Mouse (Mus musculus) stomach, embryonic 16.5 days (tissue): ENCODE measurements around the gene Slc7a1. TPM values are rescaled to one million over a fixed set of nuclear protein-coding genes. Genes with fewer than 3 reads are reported as not detected.

Source experiments
- ATAC-seq: fragments of 200-750 bp; cut with Nextera tagmentation; 2 replicates; pipeline ENCODE4 v1.8.0; 2017; ENCODE audit warnings: moderate number of reproducible peaks, moderate TSS enrichment; ENCODE audit not compliant: insufficient read depth, low FRiP score
- H3K27ac ChIP-seq: fragments of 300-500 bp; sonication (generic); 2 replicates; pipeline ENCODE4 v1.5.1; 2014; ENCODE audit warnings: low read length
- H3K27me3 ChIP-seq: fragments of 300-500 bp; sonication (generic); 2 replicates; pipeline ENCODE4 v1.6.1; 2014; ENCODE audit warnings: low read length, control low read depth, mixed read lengths; ENCODE audit not compliant: control insufficient read depth, insufficient read depth
- H3K36me3 ChIP-seq: fragments of 300-500 bp; sonication (generic); 2 replicates; pipeline ENCODE4 v1.6.1; 2014; ENCODE audit warnings: low read length; ENCODE audit not compliant: control insufficient read depth, insufficient read depth
- H3K4me1 ChIP-seq: fragments of 300-500 bp; sonication (generic); 2 replicates; pipeline ENCODE4 v1.6.1; 2014; ENCODE audit warnings: low read length, control low read depth, mixed read lengths; ENCODE audit not compliant: control insufficient read depth, insufficient read depth
- H3K4me2 ChIP-seq: fragments of 300-500 bp; sonication (generic); 2 replicates; pipeline ENCODE4 v1.6.1; 2014; ENCODE audit warnings: low read depth, low read length, mixed read lengths
- H3K4me3 ChIP-seq: fragments of 300-500 bp; sonication (generic); replicated peaks from 2 replicates; pipeline ENCODE4 v1.5.1; 2014; ENCODE audit warnings: mild to moderate bottlenecking, low read length
- H3K9ac ChIP-seq: fragments of 300-500 bp; sonication (generic); 2 replicates; pipeline ENCODE4 v1.6.1; 2014; ENCODE audit warnings: low read length
- H3K9me3 ChIP-seq: fragments of 300-500 bp; sonication (generic); replicated peaks from 2 replicates; pipeline ENCODE4 v1.6.1; 2016; ENCODE audit warnings: low read length, control low read depth; ENCODE audit not compliant: control insufficient read depth
- WGBS: fragments of 180-500 bp; shearing (Covaris S2); extraction: QIAGEN DNeasy Blood & Tissue Kit; methylation state at CpG from one replicate; pipeline ENCODE4 v1.1.7; 2014; 5-methylcytosine and 5-hydroxymethylcytosine counted together
- polyA plus RNA-seq: library from polyadenylated mRNA; unstranded; fragments of >200 nt; fragmentation: Nextera tagmentation; extraction: Ambion mirVana; gene quantifications from 2 replicates; pipeline ENCODE4 v1.2.1, GENCODE M21; 2015

Slc7a1 gene
- polyA plus RNA-seq, 1 experiment from 2014 or later = 24.8 TPM

DNA sequence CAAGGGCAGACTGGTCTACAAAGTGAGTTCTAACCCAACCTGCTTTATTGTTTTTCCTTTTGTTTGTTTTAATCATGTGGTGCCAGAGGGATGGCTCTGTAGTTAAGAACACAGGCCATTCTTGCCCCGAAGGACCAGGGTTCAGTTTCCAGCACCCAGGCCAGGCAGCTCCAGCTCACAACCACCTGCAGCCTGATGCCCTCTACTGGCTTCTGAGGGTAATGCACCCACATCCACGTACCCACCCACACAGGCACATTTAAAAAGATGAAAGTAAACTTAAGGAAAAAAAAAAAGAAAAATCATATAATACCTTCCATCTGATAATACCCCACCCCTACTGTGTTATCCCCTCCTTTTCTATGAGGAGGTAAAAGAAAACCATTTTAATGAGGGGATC, 11.9 kb downstream of the Slc7a1 start:
- H3K36me3 ChIP-seq = no peaks in the 10 kb centered on the region
- H3K4me2 ChIP-seq = no peak overlapping the region
- no peak overlapping the region for H3K4me3 ChIP-seq
- WGBS = 97% methylated on average over 2 of the region's 2 CpGs
- H3K9ac ChIP-seq = no peak overlapping the region
- no peak for ATAC-seq
- H3K27me3 ChIP-seq = no peaks in the 10 kb centered on the region
- 0 out of 2 replicates have a peak, but pooled peaks cover 15% of the 10 kb centered on the region for H3K4me1 ChIP-seq
- no peak overlapping the region for H3K27ac ChIP-seq
- no peaks in the 10 kb centered on the region for H3K9me3 ChIP-seq

DNA sequence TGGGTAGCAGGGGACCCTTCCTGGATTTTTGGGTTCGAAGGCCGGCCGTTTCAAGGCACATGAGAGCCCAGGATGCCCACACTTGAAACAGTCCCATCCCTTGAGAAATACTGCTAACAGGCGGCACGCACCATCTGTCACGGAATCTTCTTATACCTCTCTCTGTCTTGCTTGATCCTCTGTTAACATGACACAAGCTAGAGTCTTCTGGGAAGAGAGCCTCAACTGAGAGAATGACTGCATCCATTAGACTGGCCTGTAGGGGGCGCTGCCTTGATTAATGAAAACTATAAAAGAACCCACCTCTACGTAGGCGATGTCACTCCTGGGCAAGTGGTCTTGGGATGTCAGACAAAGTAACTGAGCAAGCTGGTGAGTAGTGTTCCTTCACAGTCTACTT, 13.2 kb downstream of the Slc7a1 start:
- Histone ChIP-seq H3K36me3 (no peaks in the 10 kb centered on the region), H3K4me1 (0 out of 2 replicates have a peak, but pooled peaks cover 15% of the 10 kb centered on the region)
- ATAC-seq = no peak

DNA sequence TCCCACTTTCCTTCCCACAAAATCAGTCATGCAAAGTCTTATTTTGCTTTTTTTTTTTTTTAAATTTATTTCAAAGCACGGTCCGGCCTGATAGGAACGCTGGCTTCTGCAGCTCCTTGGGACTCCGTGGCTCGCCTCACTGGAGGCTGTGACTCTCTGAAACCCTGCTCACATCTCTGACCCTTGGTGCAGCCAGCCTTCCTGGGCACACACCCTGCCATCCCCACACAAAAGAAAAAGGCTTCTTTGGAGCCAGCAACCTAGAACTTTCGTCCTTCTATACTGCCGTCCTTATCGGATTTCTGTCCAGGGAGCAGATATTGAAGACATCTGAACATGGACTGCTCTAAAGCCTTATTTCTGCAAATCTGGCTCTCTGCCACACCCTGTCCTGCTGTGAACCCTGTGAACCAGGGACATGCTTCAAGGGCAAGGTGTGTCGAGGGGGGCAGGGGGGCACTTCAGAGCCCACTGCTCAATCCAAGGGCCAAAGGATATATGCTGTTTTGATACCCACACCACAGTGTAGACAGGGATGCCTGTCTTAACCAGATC, 15.1 kb downstream of the Slc7a1 start:
- Histone ChIP-seq H3K4me3 (no peak overlapping the region), H3K4me2 (no peak overlapping the region), H3K36me3 (no peaks in the 10 kb centered on the region), H3K27ac (no peak overlapping the region), H3K9me3 (no peaks in the 10 kb centered on the region), H3K4me1 (0 out of 2 replicates have a peak, but pooled peaks cover 15% of the 10 kb centered on the region), H3K9ac (no peak overlapping the region), H3K27me3 (no peaks in the 10 kb centered on the region)
- 75% methylated on average over 9 of the region's 9 CpGs for WGBS
- no peak for ATAC-seq

More for the DNA sequence above, 13.2 kb downstream of the Slc7a1 start:
- H3K27me3 ChIP-seq = no peaks in the 10 kb centered on the region
- H3K4me3 ChIP-seq = no peak overlapping the region
- H3K9ac ChIP-seq = no peak overlapping the region
- no peak overlapping the region for H3K27ac ChIP-seq
- H3K9me3 ChIP-seq = no peaks in the 10 kb centered on the region
- WGBS = 84% methylated on average over 9 of the region's 9 CpGs
- no peak overlapping the region for H3K4me2 ChIP-seq

GRCm38 (mm10) chr5:148383841-148384500, 15.7 kb downstream of the Slc7a1 start:
- H3K9ac ChIP-seq = no peak overlapping the region
- no peaks in the 10 kb centered on the region for H3K36me3 ChIP-seq
- H3K27me3 ChIP-seq = no peaks in the 10 kb centered on the region
- ATAC-seq = no peak
- H3K9me3 ChIP-seq = no peaks in the 10 kb centered on the region
- WGBS = 67% methylated on average over 14 of the region's 14 CpGs
- H3K4me1 ChIP-seq = 0 out of 2 replicates have a peak, but pooled peaks cover 15% of the 10 kb centered on the region
- H3K4me3 ChIP-seq = no peak overlapping the region
- no peak overlapping the region for H3K4me2 ChIP-seq
- H3K27ac ChIP-seq = no peak overlapping the region

GRCm38 (mm10) chr5:148381083-148381482, 18.6 kb downstream of the Slc7a1 start:
- no peak overlapping the region for H3K4me3 ChIP-seq
- no peaks in the 10 kb centered on the region for H3K9me3 ChIP-seq
- H3K9ac ChIP-seq = no peak overlapping the region
- no peak overlapping the region for H3K27ac ChIP-seq
- 55% methylated on average over 8 of the region's 8 CpGs for WGBS
- ATAC-seq = no peak
- no peak overlapping the region for H3K4me2 ChIP-seq
- H3K4me1 ChIP-seq = 0 out of 2 replicates have a peak, but pooled peaks cover 10% of the 10 kb centered on the region
- H3K36me3 ChIP-seq = peaks cover 4% of the 10 kb centered on the region; the same call in 1 of the 2 replicates
- no peaks in the 10 kb centered on the region for H3K27me3 ChIP-seq

GRCm38 (mm10) chr5:148380246-148380504, 19.5 kb downstream of the Slc7a1 start:
- 95% methylated on average over 6 of the region's 6 CpGs for WGBS
- Histone ChIP-seq H3K4me3 (no peak overlapping the region), H3K9ac (no peak overlapping the region), H3K36me3 (peaks cover 4% of the 10 kb centered on the region; the same call in 1 of the 2 replicates), H3K9me3 (no peaks in the 10 kb centered on the region), H3K4me1 (0 out of 2 replicates have a peak, but pooled peaks cover 10% of the 10 kb centered on the region), H3K27ac (no peak overlapping the region), H3K27me3 (no peaks in the 10 kb centered on the region), H3K4me2 (no peak overlapping the region)
- no peak for ATAC-seq

DNA sequence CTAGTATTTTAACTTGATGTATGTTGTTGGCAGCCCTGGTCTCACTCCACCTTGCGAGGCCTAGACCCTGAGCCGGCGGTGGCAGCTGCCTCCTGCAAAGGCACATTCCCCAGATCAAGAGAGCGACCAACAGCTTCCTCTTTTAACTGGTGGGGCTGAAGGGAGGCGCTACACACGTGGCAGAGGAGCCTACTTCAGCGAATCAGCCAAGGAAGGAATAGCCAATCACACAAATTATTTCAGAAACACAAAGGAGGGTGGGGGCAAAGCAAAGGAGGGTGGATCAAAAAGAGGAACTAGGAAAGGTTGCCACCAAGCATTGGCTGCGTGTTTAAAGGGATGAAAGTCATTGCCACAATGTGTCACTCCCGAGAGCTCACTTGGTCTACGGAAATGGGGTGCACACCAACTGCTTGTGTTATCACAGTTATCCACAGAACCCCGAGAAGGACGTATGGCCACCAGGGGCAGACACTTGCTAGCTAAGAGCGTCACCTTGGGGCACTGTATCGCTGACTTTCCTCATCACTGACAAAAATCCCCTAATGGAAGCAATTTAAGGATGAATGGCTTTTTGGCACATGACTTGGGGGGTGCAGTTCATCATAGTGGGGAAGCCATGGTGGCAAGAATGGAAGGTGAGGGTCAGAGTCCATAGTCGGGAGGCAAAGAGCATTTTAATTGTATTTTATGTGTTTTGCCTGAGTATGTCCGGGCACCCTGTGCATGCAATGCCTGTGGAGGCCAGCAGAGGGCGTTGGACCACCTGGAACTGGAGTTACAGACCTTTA, 20.1 kb downstream of the Slc7a1 start:
- Histone ChIP-seq H3K4me2 (no peak overlapping the region), H3K27ac (no peak overlapping the region), H3K4me3 (no peak overlapping the region), H3K36me3 (peaks cover 4% of the 10 kb centered on the region; the same call in 1 of the 2 replicates), H3K9me3 (no peaks in the 10 kb centered on the region), H3K27me3 (no peaks in the 10 kb centered on the region), H3K4me1 (0 out of 2 replicates have a peak, but pooled peaks cover 7% of the 10 kb centered on the region), H3K9ac (no peak overlapping the region)
- WGBS = 86% methylated on average over 17 of the region's 17 CpGs
- ATAC-seq = no peak

DNA sequence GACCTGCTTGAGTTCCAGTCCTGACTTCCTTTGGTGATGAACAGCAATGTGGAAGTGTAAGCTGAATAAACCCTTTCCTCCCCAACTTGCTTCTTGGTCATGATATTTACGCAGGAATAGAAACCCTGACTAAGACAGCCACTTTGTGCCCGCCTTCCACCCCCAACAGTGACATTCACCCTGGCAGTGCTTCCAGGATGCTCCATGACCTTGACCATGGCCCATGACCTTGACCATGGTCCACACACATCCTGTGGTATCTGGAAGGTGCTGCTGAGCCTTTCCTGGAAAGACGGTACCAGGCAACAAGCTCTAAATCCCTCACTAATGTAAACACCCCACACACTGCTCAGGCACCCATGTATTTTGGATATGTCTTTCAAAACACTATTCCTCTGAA, 21.0 kb downstream of the Slc7a1 start:
- no peak for ATAC-seq
- Histone ChIP-seq H3K4me2 (no peak overlapping the region), H3K27ac (no peak overlapping the region), H3K27me3 (no peaks in the 10 kb centered on the region), H3K36me3 (peaks cover 4% of the 10 kb centered on the region; the same call in 1 of the 2 replicates), H3K4me1 (no peaks in the 10 kb centered on the region; the same call in 1 of the 2 replicates), H3K4me3 (no peak overlapping the region), H3K9ac (no peak overlapping the region), H3K9me3 (no peaks in the 10 kb centered on the region)
- WGBS = 85% methylated on average over 3 of the region's 3 CpGs

- Histone ChIP-seq H3K4me1 (no peaks in the 10 kb centered on the region; the same call in 1 of the 2 replicates), H3K9me3 (no peaks in the 10 kb centered on the region), H3K36me3 (peaks cover 4% of the 10 kb centered on the region; the same call in 1 of the 2 replicates), H3K27ac (no peak overlapping the region), H3K4me3 (no peak overlapping the region), H3K4me2 (no peak overlapping the region), H3K9ac (no peak overlapping the region), H3K27me3 (no peaks in the 10 kb centered on the region)
- WGBS = 84% methylated on average over 4 of the region's 4 CpGs
- no peak for ATAC-seq
These were observed 21.5 kb downstream of the Slc7a1 start for GRCm38 (mm10) chr5:148378232-148378508.
